Mouse (Mus musculus): ENCODE measurements around the gene Chd2. TPM values are rescaled to one million over a fixed set of nuclear protein-coding genes. Genes with fewer than 3 reads are reported as not detected.
A peak's percentile ranks its signal among the peaks of the same experiment; 100 is the strongest.
"Not testable (repeated sequence)": the region's sequence is repeated elsewhere in the genome, so short reads cannot be mapped to it uniquely, and the experiment has no call there.

The Chd2 gene
- polyA plus RNA-seq, 1 experiment from 2014 or later, result 52.4 TPM

GRCm38 (mm10) chr7:73523608-73524259, 17.9 kb downstream of the Chd2 start:
- H3K27me3 ChIP-seq (replicated peaks), result no peaks in the 10 kb centered on the region
- 80% methylated on average over 1 of the region's 1 CpGs for WGBS
- peaks cover 16% of the 10 kb centered on the region for H3K4me1 ChIP-seq
- H3K27ac ChIP-seq, result peak overlapping the region; percentile 46
- H3K36me3 ChIP-seq (replicated peaks), result peaks cover 6% of the 10 kb centered on the region; the same call in 1 of the 2 replicates
- H3K4me3 ChIP-seq, result no peak overlapping the region
- no peaks in the 10 kb centered on the region for H3K9me3 ChIP-seq
- H3K9ac ChIP-seq, result no peak overlapping the region
- H3K4me2 ChIP-seq, result no peak overlapping the region
- no peak for ATAC-seq (replicated peaks)

- no peak overlapping the region for H3K9ac ChIP-seq
- H3K27me3 ChIP-seq (replicated peaks), result no peaks in the 10 kb centered on the region
- no peak overlapping the region for H3K27ac ChIP-seq
- ATAC-seq (replicated peaks), result no peak
- peaks cover 6% of the 10 kb centered on the region; the same call in 1 of the 2 replicates for H3K36me3 ChIP-seq (replicated peaks)
- H3K9me3 ChIP-seq, result no peaks in the 10 kb centered on the region
- H3K4me3 ChIP-seq, result no peak overlapping the region
- 82% methylated on average over 6 of the region's 6 CpGs for WGBS
- H3K4me2 ChIP-seq, result no peak overlapping the region
- peaks cover 16% of the 10 kb centered on the region for H3K4me1 ChIP-seq
Measured at GRCm38 (mm10) chr7:73523183-73523582, 18.4 kb downstream of the Chd2 start.

GRCm38 (mm10) chr7:73521277-73522193, 20.1 kb downstream of the Chd2 start:
- Histone ChIP-seq H3K9ac (no peak overlapping the region), H3K27me3 (replicated peaks) (no peaks in the 10 kb centered on the region), H3K27ac (peak overlapping the region; percentile 48), H3K4me3 (no peak overlapping the region), H3K36me3 (replicated peaks) (peaks cover 6% of the 10 kb centered on the region; the same call in 1 of the 2 replicates), H3K4me2 (no peak overlapping the region), H3K9me3 (no peaks in the 10 kb centered on the region), H3K4me1 (peaks cover 21% of the 10 kb centered on the region)
- ATAC-seq (replicated peaks), result no peak
- 80% methylated on average over 11 of the region's 11 CpGs for WGBS

GRCm38 (mm10) chr7:73520231-73520630, 21.4 kb downstream of the Chd2 start:
- Histone ChIP-seq H3K9me3 (no peaks in the 10 kb centered on the region), H3K36me3 (replicated peaks) (peaks cover 6% of the 10 kb centered on the region; the same call in 1 of the 2 replicates), H3K27ac (no peak overlapping the region), H3K9ac (no peak overlapping the region), H3K4me2 (no peak overlapping the region), H3K4me3 (no peak overlapping the region), H3K4me1 (peaks cover 21% of the 10 kb centered on the region), H3K27me3 (replicated peaks) (no peaks in the 10 kb centered on the region)
- 85% methylated on average over 10 of the region's 10 CpGs for WGBS
- ATAC-seq (replicated peaks), result no peak

GRCm38 (mm10) chr7:73519060-73519796, 22.4 kb downstream of the Chd2 start:
- no peak overlapping the region for H3K4me3 ChIP-seq
- peaks cover 6% of the 10 kb centered on the region; the same call in 1 of the 2 replicates for H3K36me3 ChIP-seq (replicated peaks)
- 0 out of 2 replicates have a peak overlapping the region, but pooled peaks have one; percentile 29 for H3K27ac ChIP-seq
- no peaks in the 10 kb centered on the region for H3K9me3 ChIP-seq
- WGBS, result 88% methylated on average over 16 of the region's 16 CpGs
- no peak for ATAC-seq (replicated peaks)
- H3K4me1 ChIP-seq, result peaks cover 21% of the 10 kb centered on the region
- H3K27me3 ChIP-seq (replicated peaks), result no peaks in the 10 kb centered on the region
- no peak overlapping the region for H3K9ac ChIP-seq
- H3K4me2 ChIP-seq, result no peak overlapping the region

GRCm38 (mm10) chr7:73518373-73518980, 23.2 kb downstream of the Chd2 start:
- H3K27ac ChIP-seq; H3K9ac ChIP-seq; H3K4me2 ChIP-seq; H3K36me3 ChIP-seq (replicated peaks); H3K9me3 ChIP-seq; ATAC-seq (replicated peaks); H3K4me3 ChIP-seq; H3K27me3 ChIP-seq (replicated peaks): not testable (repeated sequence)
- 87% methylated on average over 6 of the region's 6 CpGs for WGBS
- H3K4me1 ChIP-seq, result peaks cover 17% of the 10 kb centered on the region

GRCm38 (mm10) chr7:73517432-73518054, 24.1 kb downstream of the Chd2 start:
- Histone ChIP-seq H3K4me1 (peaks cover 17% of the 10 kb centered on the region), H3K9me3 (no peaks in the 10 kb centered on the region), H3K9ac (no peak overlapping the region), H3K27me3 (replicated peaks) (no peaks in the 10 kb centered on the region), H3K4me2 (no peak overlapping the region), H3K4me3 (no peak overlapping the region), H3K27ac (no peak overlapping the region), H3K36me3 (replicated peaks) (peaks cover 10% of the 10 kb centered on the region; the same call in 1 of the 2 replicates)
- WGBS, result 58% methylated on average over 1 of the region's 1 CpGs
- no peak for ATAC-seq (replicated peaks)

- WGBS, result 39% methylated on average over 5 of the region's 5 CpGs
Measured at GRCm38 (mm10) chr7:73516820-73517219, 24.8 kb downstream of the Chd2 start.

GRCm38 (mm10) chr7:73514560-73514959, 27.1 kb downstream of the Chd2 start:
- Histone ChIP-seq H3K27ac (no peak overlapping the region), H3K9me3 (no peaks in the 10 kb centered on the region), H3K4me1 (0 out of 2 replicates have a peak, but pooled peaks cover 5% of the 10 kb centered on the region), H3K4me2 (no peak overlapping the region), H3K4me3 (no peak overlapping the region), H3K36me3 (replicated peaks) (peaks cover 10% of the 10 kb centered on the region; the same call in 1 of the 2 replicates), H3K9ac (no peak overlapping the region), H3K27me3 (replicated peaks) (no peaks in the 10 kb centered on the region)
- ATAC-seq (replicated peaks), result no peak
- 81% methylated on average over 4 of the region's 4 CpGs for WGBS

More at GRCm38 (mm10) chr7:73516820-73517219, 24.8 kb downstream of the Chd2 start:
- Histone ChIP-seq H3K4me2 (no peak overlapping the region), H3K9ac (no peak overlapping the region), H3K9me3 (no peaks in the 10 kb centered on the region), H3K27me3 (replicated peaks) (no peaks in the 10 kb centered on the region), H3K4me1 (peaks cover 17% of the 10 kb centered on the region), H3K36me3 (replicated peaks) (peaks cover 10% of the 10 kb centered on the region; the same call in 1 of the 2 replicates), H3K27ac (peak overlapping the region; percentile 17; the same call in 1 of the 2 replicates), H3K4me3 (no peak overlapping the region)
- ATAC-seq (replicated peaks), result peak; percentile 51; the same call in 1 of the 2 replicates

- H3K4me2 ChIP-seq, result no peak overlapping the region
- H3K4me3 ChIP-seq, result no peak overlapping the region
- no peak for ATAC-seq (replicated peaks)
- 0 out of 2 replicates have a peak, but pooled peaks cover 2% of the 10 kb centered on the region for H3K4me1 ChIP-seq
- no peak overlapping the region for H3K9ac ChIP-seq
- H3K9me3 ChIP-seq, result no peaks in the 10 kb centered on the region
- H3K27me3 ChIP-seq (replicated peaks), result no peaks in the 10 kb centered on the region
- whole genome bisulfite sequencing, result 77% methylated on average over 2 of the region's 2 CpGs
- no peak overlapping the region for H3K27ac ChIP-seq
- H3K36me3 ChIP-seq (replicated peaks), result peaks cover 10% of the 10 kb centered on the region
Measured at GRCm38 (mm10) chr7:73512422-73512821, 29.2 kb downstream of the Chd2 start.

- WGBS, result 82% methylated on average over 2 of the region's 2 CpGs
- H3K4me1 ChIP-seq, result no peaks in the 10 kb centered on the region
- no peak overlapping the region for H3K4me3 ChIP-seq
- no peaks in the 10 kb centered on the region for H3K27me3 ChIP-seq (replicated peaks)
- no peak overlapping the region for H3K4me2 ChIP-seq
- no peaks in the 10 kb centered on the region for H3K9me3 ChIP-seq
- H3K36me3 ChIP-seq (replicated peaks), result peaks cover 35% of the 10 kb centered on the region
- no peak overlapping the region for H3K9ac ChIP-seq
- no peak overlapping the region for H3K27ac ChIP-seq
- ATAC-seq (replicated peaks), result no peak
Measured at GRCm38 (mm10) chr7:73508688-73509087, 32.9 kb downstream of the Chd2 start.
